Mouse (Mus musculus) forebrain, embryonic 10.5 days (tissue): ENCODE measurements at regions not wholly inside any gene's neighbourhood (a gene's known extent, or its start where the extent isn't known, plus 50 kb on each side); places are given as distances from the start of the nearest gene placed in this dataset.

Source experiments
- DNase-seq: peaks from one replicate; pipeline ENCODE4 v3.0.0-alpha.2; 2017; ENCODE audit warnings: low spot score; ENCODE audit errors: extremely low spot score
- H3K27ac ChIP-seq: fragments of 300-500 bp; sonication (generic); 2 replicates; pipeline ENCODE4 v1.5.1; 2016; ENCODE audit warnings: mild to moderate bottlenecking
- H3K27me3 ChIP-seq: fragments of 300-500 bp; sonication (generic); 2 replicates; pipeline ENCODE4 v1.6.1; 2016; ENCODE audit warnings: mild to moderate bottlenecking; ENCODE audit not compliant: poor library complexity, severe bottlenecking
- H3K36me3 ChIP-seq: fragments of 300-500 bp; sonication (generic); replicated peaks from 2 replicates; pipeline ENCODE4 v1.6.1; 2016; ENCODE audit warnings: mild to moderate bottlenecking, moderate library complexity
- H3K4me1 ChIP-seq: fragments of 300-500 bp; sonication (generic); 2 replicates; pipeline ENCODE4 v1.6.1; 2016
- H3K4me3 ChIP-seq: fragments of 300-500 bp; sonication (generic); 2 replicates; pipeline ENCODE4 v1.5.1; 2016; ENCODE audit warnings: mild to moderate bottlenecking, moderate library complexity
- H3K9me3 ChIP-seq: fragments of 300-500 bp; sonication (generic); 2 replicates; pipeline ENCODE4 v1.6.1; 2016; ENCODE audit warnings: mild to moderate bottlenecking, moderate library complexity
- WGBS: fragments of 180-500 bp; shearing (Covaris S2); methylation state at CpG from one replicate; pipeline ENCODE4 v1.1.7; 2016; 5-methylcytosine and 5-hydroxymethylcytosine counted together

GRCm38 (mm10) chr8:18406446-18406845 lies 571.6 kb downstream of the Defb40 start:
- WGBS, result 75% methylated on average over 2 of the region's 2 CpGs
- Histone ChIP-seq H3K4me1 (no peaks in the 10 kb centered on the region), H3K36me3 (no peaks in the 10 kb centered on the region), H3K9me3 (no peaks in the 10 kb centered on the region), H3K27ac (no peak overlapping the region), H3K27me3 (no peaks in the 10 kb centered on the region), H3K4me3 (no peak overlapping the region)
- no peak for DNase-seq

GRCm38 (mm10) chr8:18388353-18388752 lies 589.7 kb downstream of the Defb40 start:
- H3K27me3 ChIP-seq, result no peaks in the 10 kb centered on the region
- 4% methylated on average over 5 of the region's 5 CpGs for WGBS
- no peaks in the 10 kb centered on the region for H3K4me1 ChIP-seq
- DNase-seq, result peak; percentile 57
- H3K9me3 ChIP-seq, result no peaks in the 10 kb centered on the region
- H3K36me3 ChIP-seq, result no peaks in the 10 kb centered on the region
- no peak overlapping the region for H3K4me3 ChIP-seq
- H3K27ac ChIP-seq, result no peak overlapping the region

GRCm38 (mm10) chr8:18381615-18382178 lies 596.4 kb downstream of the Defb40 start:
- no peaks in the 10 kb centered on the region for H3K36me3 ChIP-seq
- no peaks in the 10 kb centered on the region for H3K27me3 ChIP-seq
- no peak overlapping the region for H3K4me3 ChIP-seq
- no peak overlapping the region for H3K27ac ChIP-seq
- WGBS, result 17% methylated on average over 3 of the region's 3 CpGs
- H3K4me1 ChIP-seq, result peaks cover 7% of the 10 kb centered on the region; the same call in 1 of the 2 replicates
- H3K9me3 ChIP-seq, result no peaks in the 10 kb centered on the region
- DNase-seq, result no peak

GRCm38 (mm10) chr8:18348716-18349115 lies 629.3 kb downstream of the Defb40 start:
- H3K27me3 ChIP-seq, result no peaks in the 10 kb centered on the region
- WGBS, result 83% methylated on average over 4 of the region's 4 CpGs
- H3K9me3 ChIP-seq, result no peaks in the 10 kb centered on the region
- DNase-seq, result no peak
- no peaks in the 10 kb centered on the region for H3K4me1 ChIP-seq
- no peaks in the 10 kb centered on the region for H3K36me3 ChIP-seq
- no peak overlapping the region for H3K4me3 ChIP-seq
- no peak overlapping the region for H3K27ac ChIP-seq

- no peak overlapping the region for H3K27ac ChIP-seq
- no peaks in the 10 kb centered on the region for H3K9me3 ChIP-seq
- DNase-seq, result no peak
- no peaks in the 10 kb centered on the region for H3K4me1 ChIP-seq
- 66% methylated on average over 4 of the region's 4 CpGs for WGBS
- no peaks in the 10 kb centered on the region for H3K36me3 ChIP-seq
- H3K4me3 ChIP-seq, result no peak overlapping the region
- H3K27me3 ChIP-seq, result no peaks in the 10 kb centered on the region
Measured at GRCm38 (mm10) chr8:18346248-18346647, 631.8 kb downstream of the Defb40 start.

- Histone ChIP-seq H3K36me3 (no peaks in the 10 kb centered on the region), H3K9me3 (no peaks in the 10 kb centered on the region), H3K4me1 (no peaks in the 10 kb centered on the region), H3K4me3 (no peak overlapping the region), H3K27ac (no peak overlapping the region), H3K27me3 (no peaks in the 10 kb centered on the region)
- WGBS, result 29% methylated on average over 6 of the region's 6 CpGs
- peak; percentile 43 for DNase-seq
Measured at GRCm38 (mm10) chr8:18345322-18345721, 632.7 kb downstream of the Defb40 start.

- Histone ChIP-seq H3K4me1 (no peaks in the 10 kb centered on the region), H3K27me3 (no peaks in the 10 kb centered on the region), H3K9me3 (no peaks in the 10 kb centered on the region), H3K4me3 (no peak overlapping the region), H3K27ac (no peak overlapping the region), H3K36me3 (no peaks in the 10 kb centered on the region)
- DNase-seq, result no peak
- WGBS, result 87% methylated on average over 5 of the region's 5 CpGs
Measured at GRCm38 (mm10) chr8:18344838-18345237, 633.2 kb downstream of the Defb40 start.

GRCm38 (mm10) chr8:18335576-18335975 lies 642.5 kb downstream of the Defb40 start:
- 92% methylated on average over 1 of the region's 1 CpGs for WGBS
- Histone ChIP-seq H3K27ac (no peak overlapping the region), H3K4me1 (peaks cover 9% of the 10 kb centered on the region), H3K4me3 (no peak overlapping the region), H3K36me3 (no peaks in the 10 kb centered on the region), H3K27me3 (no peaks in the 10 kb centered on the region), H3K9me3 (no peaks in the 10 kb centered on the region)
- DNase-seq, result no peak

GRCm38 (mm10) chr8:18328521-18328920 lies 649.5 kb downstream of the Defb40 start:
- Histone ChIP-seq H3K27me3 (no peaks in the 10 kb centered on the region), H3K36me3 (no peaks in the 10 kb centered on the region), H3K4me3 (no peak overlapping the region), H3K27ac (no peak overlapping the region), H3K4me1 (no peaks in the 10 kb centered on the region), H3K9me3 (no peaks in the 10 kb centered on the region)
- WGBS, result 95% methylated on average over 2 of the region's 2 CpGs
- DNase-seq, result no peak

GRCm38 (mm10) chr8:18316488-18316887 lies 661.6 kb downstream of the Defb40 start:
- Histone ChIP-seq H3K9me3 (no peaks in the 10 kb centered on the region), H3K4me3 (no peak overlapping the region), H3K4me1 (no peaks in the 10 kb centered on the region), H3K36me3 (no peaks in the 10 kb centered on the region), H3K27me3 (no peaks in the 10 kb centered on the region), H3K27ac (no peak overlapping the region)
- WGBS, result 83% methylated on average over 2 of the region's 2 CpGs
- DNase-seq, result no peak

GRCm38 (mm10) chr8:18311597-18311996 lies 666.5 kb downstream of the Defb40 start:
- DNase-seq, result no peak
- no peaks in the 10 kb centered on the region for H3K27me3 ChIP-seq
- H3K4me1 ChIP-seq, result no peaks in the 10 kb centered on the region
- no peaks in the 10 kb centered on the region for H3K36me3 ChIP-seq
- no peaks in the 10 kb centered on the region for H3K9me3 ChIP-seq
- H3K4me3 ChIP-seq, result no peak overlapping the region
- 89% methylated on average over 5 of the region's 5 CpGs for WGBS
- no peak overlapping the region for H3K27ac ChIP-seq

GRCm38 (mm10) chr8:18310927-18311326 lies 667.1 kb downstream of the Defb40 start:
- Histone ChIP-seq H3K9me3 (no peaks in the 10 kb centered on the region), H3K27me3 (no peaks in the 10 kb centered on the region), H3K4me1 (no peaks in the 10 kb centered on the region), H3K4me3 (no peak overlapping the region), H3K27ac (no peak overlapping the region), H3K36me3 (no peaks in the 10 kb centered on the region)
- no peak for DNase-seq
- 84% methylated on average over 1 of the region's 1 CpGs for WGBS

GRCm38 (mm10) chr8:18287536-18288237 lies 690.4 kb downstream of the Defb40 start:
- Histone ChIP-seq H3K36me3 (no peaks in the 10 kb centered on the region), H3K27me3 (no peaks in the 10 kb centered on the region), H3K9me3 (no peaks in the 10 kb centered on the region), H3K4me3 (no peak overlapping the region), H3K4me1 (no peaks in the 10 kb centered on the region), H3K27ac (no peak overlapping the region)
- 85% methylated on average over 8 of the region's 8 CpGs for WGBS
- DNase-seq, result no peak
